Mouse (Mus musculus): ENCODE results near the gene Auh.

GRCm38 (mm10) chr13:52921966-52922365, 7.5 kb downstream of the Auh start:
- TF ChIP-seq CTCF (IDR thresholded peaks at IDR 0.05; ENCODE audit: insufficient read depth, low read length) (no peak), POLR2A (IDR thresholded peaks at IDR 0.05; ENCODE audit: borderline replicate concordance, extremely low read depth, low read depth, low read length) (no peak)

Data from lung, adult 2 months (tissue).